Mouse (Mus musculus): Measurements from ENCODE around the gene Fam198a.

DNA sequence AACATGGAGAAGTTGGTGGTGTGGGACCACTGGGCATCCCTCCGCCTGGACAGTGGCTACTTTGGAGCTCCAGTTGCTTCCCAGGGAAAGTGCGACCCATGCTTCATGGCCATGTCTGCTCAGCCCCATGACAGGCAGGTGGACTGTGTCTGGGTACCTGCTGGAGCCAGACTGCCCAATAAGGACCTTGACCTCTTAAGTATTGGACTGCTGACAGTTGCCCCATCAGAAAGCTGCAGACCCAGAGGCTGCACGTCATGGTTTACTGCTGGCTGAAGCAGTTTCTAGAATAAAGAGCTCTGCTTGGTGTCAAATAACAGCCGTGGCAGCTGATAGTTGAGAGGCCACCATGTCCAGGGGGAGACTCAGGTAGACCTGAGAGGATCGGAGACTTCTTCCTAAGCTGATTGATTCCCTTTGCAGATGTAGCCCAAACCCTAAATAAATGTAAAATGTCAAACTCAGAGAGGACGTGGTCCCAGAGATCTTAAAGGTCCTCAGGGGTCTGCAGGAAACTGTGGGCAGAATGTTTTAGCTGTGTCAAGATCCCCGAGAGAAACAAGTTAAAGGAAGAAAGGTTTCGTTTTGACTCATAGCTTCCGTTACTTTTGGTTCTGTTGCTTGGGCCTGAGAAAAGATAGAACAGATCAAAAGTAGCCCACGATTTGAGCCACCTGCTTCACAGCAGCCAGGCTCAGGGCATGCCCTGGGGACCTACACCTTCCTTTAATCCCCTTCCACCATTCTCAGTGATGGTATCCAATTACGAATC is 24.0 kb upstream of the Fam198a start:
- TF ChIP-seq POLR2A (IDR thresholded peaks at IDR 0.05; ENCODE audit: borderline replicate concordance, control insufficient read depth, low read depth, low read length) (no peak), CTCF (IDR thresholded peaks at IDR 0.05; ENCODE audit: control insufficient read depth, insufficient read depth, low read length) (no peak)
